Mouse (Mus musculus) stomach, postnatal 0 days (tissue): ENCODE measurements around the gene Rasgrp2. TPM values are rescaled to one million over a fixed set of nuclear protein-coding genes. Genes with fewer than 3 reads are reported as not detected.

Experiments used
- ATAC-seq: fragments of 200-750 bp; cut with Nextera tagmentation; 2 replicates; pipeline ENCODE4 v1.8.0; 2017; ENCODE audit not compliant: low FRiP score, low TSS enrichment
- DNase-seq: peaks from one replicate; pipeline ENCODE4 v3.0.0-alpha.2; 2016; ENCODE audit warnings: low spot score
- H3K27ac ChIP-seq: fragments of 300-500 bp; sonication (generic); replicated peaks from 2 replicates; pipeline ENCODE4 v1.5.1; 2014; ENCODE audit warnings: mild to moderate bottlenecking, control low read depth
- H3K27me3 ChIP-seq: fragments of 300-500 bp; sonication (generic); 2 replicates; pipeline ENCODE4 v1.6.1; 2014; ENCODE audit warnings: low read length; ENCODE audit not compliant: control insufficient read depth, insufficient read depth
- H3K36me3 ChIP-seq: fragments of 300-500 bp; sonication (generic); 2 replicates; pipeline ENCODE4 v1.6.1; 2014; ENCODE audit warnings: low read length, mixed read lengths; ENCODE audit not compliant: control insufficient read depth, insufficient read depth
- H3K4me1 ChIP-seq: fragments of 300-500 bp; sonication (generic); replicated peaks from 2 replicates; pipeline ENCODE4 v1.6.1; 2014; ENCODE audit warnings: antibody characterized with exemption; ENCODE audit not compliant: control insufficient read depth, insufficient read depth
- H3K4me2 ChIP-seq: fragments of 300-500 bp; sonication (generic); replicated peaks from 2 replicates; pipeline ENCODE4 v1.6.1; 2014; ENCODE audit warnings: low read depth, mild to moderate bottlenecking, control low read depth, moderate library complexity
- H3K4me3 ChIP-seq: fragments of 300-500 bp; sonication (generic); 2 replicates; pipeline ENCODE4 v1.5.1; 2014; ENCODE audit warnings: low read depth, low read length, control low read depth
- H3K9ac ChIP-seq: fragments of 300-500 bp; sonication (generic); 2 replicates; pipeline ENCODE4 v1.6.1; 2014; ENCODE audit warnings: mild to moderate bottlenecking, low read length, control low read depth, mixed read lengths
- H3K9me3 ChIP-seq: fragments of 300-500 bp; sonication (generic); 2 replicates; pipeline ENCODE4 v1.6.1; 2016; ENCODE audit warnings: low read length; ENCODE audit not compliant: control insufficient read depth
- CTCF ChIP-seq: IDR thresholded peaks from 2 replicates; pipeline ENCODE4 v1.5.1; 2016; ENCODE audit warnings: antibody characterized with exemption, low read depth, mild to moderate bottlenecking, moderate library complexity
- EP300 ChIP-seq: optimal IDR thresholded peaks from 2 replicates; pipeline ENCODE3; 2016; ENCODE audit warnings: antibody characterized with exemption
- WGBS: fragments of 180-500 bp; shearing (Covaris S2); extraction: QIAGEN DNeasy Blood & Tissue Kit; methylation state at CpG from one replicate; pipeline ENCODE4 v1.1.7; 2014; 5-methylcytosine and 5-hydroxymethylcytosine counted together
- polyA plus RNA-seq: library from polyadenylated mRNA; unstranded; fragments of >200 nt; fragmentation: Nextera tagmentation; extraction: Ambion mirVana; gene quantifications from 2 replicates; pipeline ENCODE4 v1.2.1, GENCODE M21; 2015

Rasgrp2 gene
- polyA plus RNA-seq, 1 experiment from 2014 or later: 57.3 TPM

GRCm38 (mm10) chr19:6384128-6384527, 15.0 kb upstream of the Rasgrp2 start, which contains the start of gene Pygm:
TSS of gene Pygm (plus strand) at chr19:6384399.
- no peak for TF ChIP-seq EP300
- TF ChIP-seq CTCF: peak; percentile 31
- Histone ChIP-seq H3K9me3 (no peaks in the 10 kb centered on the region), H3K27ac (peak within 1 kb of the TSS; percentile 56), H3K4me3 (peak within 1 kb of the TSS; percentile 10), H3K36me3 (no peaks in the 10 kb centered on the region), H3K9ac (peak within 1 kb of the TSS; percentile 14; the same call in 1 of the 2 replicates), H3K4me2 (peak within 1 kb of the TSS; percentile 44), H3K4me1 (no peaks in the 10 kb centered on the region; the same call in 1 of the 2 replicates), H3K27me3 (no peaks in the 10 kb centered on the region)
- WGBS: 16% methylated on average over 7 of the region's 7 CpGs
- peak; percentile 51; the same call in 1 of the 2 replicates for ATAC-seq
- peak; percentile 62 for DNase-seq

- H3K27ac ChIP-seq: no peak overlapping the region; the same call in 1 of the 2 replicates
- ATAC-seq: no peak
- H3K4me2 ChIP-seq: peak overlapping the region; percentile 44
These were observed 14.2 kb upstream of the Rasgrp2 start for GRCm38 (mm10) chr19:6384954-6385353.

DNA sequence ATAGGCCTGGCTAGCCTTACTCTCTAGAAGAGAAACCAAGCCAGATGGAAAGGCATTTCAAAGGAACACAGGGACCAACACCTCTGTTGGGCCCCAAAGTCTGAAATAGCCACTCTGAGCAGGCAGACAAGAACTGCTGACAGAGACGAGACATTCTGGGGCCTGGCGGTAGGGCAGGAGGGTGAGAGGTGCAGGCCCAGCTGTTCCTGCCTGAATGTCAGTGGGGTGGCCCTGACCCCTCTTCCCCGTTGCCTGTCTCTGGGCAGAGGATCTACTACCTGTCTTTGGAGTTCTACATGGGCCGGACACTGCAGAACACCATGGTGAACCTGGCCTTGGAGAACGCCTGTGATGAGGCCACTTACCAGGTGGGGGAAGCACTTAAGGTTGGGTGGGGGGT, 13.7 kb upstream of the Rasgrp2 start:
- ATAC-seq (no peak), DNase-seq (no peak)
- no peak overlapping the region; the same call in 1 of the 2 replicates for H3K27ac ChIP-seq
- no peaks in the 10 kb centered on the region for H3K36me3 ChIP-seq
- TF ChIP-seq EP300: no peak
- TF ChIP-seq CTCF: no peak
- no peak overlapping the region; the same call in 1 of the 2 replicates for H3K4me3 ChIP-seq
- no peaks in the 10 kb centered on the region for H3K27me3 ChIP-seq
- H3K9me3 ChIP-seq: no peaks in the 10 kb centered on the region
- H3K4me2 ChIP-seq: peak overlapping the region; percentile 44
- H3K9ac ChIP-seq: no peak overlapping the region
- 80% methylated on average over 5 of the region's 5 CpGs for WGBS
- no peaks in the 10 kb centered on the region; the same call in 1 of the 2 replicates for H3K4me1 ChIP-seq

More at GRCm38 (mm10) chr19:6384954-6385353, 14.2 kb upstream of the Rasgrp2 start:
- H3K9me3 ChIP-seq: no peaks in the 10 kb centered on the region
- peak overlapping the region; percentile 14; the same call in 1 of the 2 replicates for H3K9ac ChIP-seq
- no peaks in the 10 kb centered on the region; the same call in 1 of the 2 replicates for H3K4me1 ChIP-seq
- H3K27me3 ChIP-seq: no peaks in the 10 kb centered on the region
- whole genome bisulfite sequencing: 61% methylated on average over 11 of the region's 11 CpGs
- TF ChIP-seq EP300 (no peak), CTCF (no peak)
- H3K4me3 ChIP-seq: peak overlapping the region; percentile 10
- H3K36me3 ChIP-seq: no peaks in the 10 kb centered on the region
- DNase-seq: peak; percentile 14

DNA sequence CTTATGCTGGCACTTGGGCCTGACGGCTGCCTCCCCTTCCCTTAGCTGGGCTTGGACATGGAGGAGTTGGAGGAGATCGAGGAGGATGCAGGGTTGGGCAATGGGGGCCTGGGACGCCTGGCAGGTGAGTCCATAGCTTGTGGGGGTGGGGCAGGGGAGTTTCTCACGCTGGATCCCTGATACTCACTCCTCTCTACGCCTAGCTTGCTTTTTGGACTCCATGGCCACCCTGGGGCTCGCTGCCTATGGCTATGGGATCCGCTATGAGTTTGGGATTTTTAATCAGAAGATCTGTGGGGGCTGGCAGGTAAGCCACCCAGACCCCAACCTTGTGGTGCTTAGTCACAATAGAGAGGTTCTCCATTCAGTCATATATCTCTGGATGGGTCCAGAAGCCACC, 13.3 kb upstream of the Rasgrp2 start:
- no peak overlapping the region for H3K9ac ChIP-seq
- DNase-seq: peak; percentile 13
- H3K4me2 ChIP-seq: no peak overlapping the region
- H3K27ac ChIP-seq: no peak overlapping the region
- no peaks in the 10 kb centered on the region; the same call in 1 of the 2 replicates for H3K4me1 ChIP-seq
- no peaks in the 10 kb centered on the region for H3K36me3 ChIP-seq
- 85% methylated on average over 7 of the region's 7 CpGs for WGBS
- H3K9me3 ChIP-seq: no peaks in the 10 kb centered on the region
- H3K4me3 ChIP-seq: no peak overlapping the region
- TF ChIP-seq CTCF (no peak), EP300 (no peak)
- ATAC-seq: no peak
- H3K27me3 ChIP-seq: no peaks in the 10 kb centered on the region

GRCm38 (mm10) chr19:6386234-6386633, 12.9 kb upstream of the Rasgrp2 start:
- H3K4me2 ChIP-seq: no peak overlapping the region

GRCm38 (mm10) chr19:6388006-6388405, 11.1 kb upstream of the Rasgrp2 start:
- no peak overlapping the region for H3K4me2 ChIP-seq
- no peak overlapping the region for H3K27ac ChIP-seq
- WGBS: 77% methylated on average over 13 of the region's 13 CpGs
- no peaks in the 10 kb centered on the region for H3K9me3 ChIP-seq
- TF ChIP-seq CTCF (peak; percentile 27; the same call in 1 of the 2 replicates), EP300 (no peak)
- no peaks in the 10 kb centered on the region for H3K36me3 ChIP-seq
- DNase-seq (no peak), ATAC-seq (no peak)
- H3K4me1 ChIP-seq: no peaks in the 10 kb centered on the region; the same call in 1 of the 2 replicates
- H3K27me3 ChIP-seq: no peaks in the 10 kb centered on the region
- no peak overlapping the region for H3K9ac ChIP-seq
- H3K4me3 ChIP-seq: no peak overlapping the region

More at GRCm38 (mm10) chr19:6386234-6386633, 12.9 kb upstream of the Rasgrp2 start:
- H3K27me3 ChIP-seq: no peaks in the 10 kb centered on the region
- TF ChIP-seq CTCF (no peak), EP300 (no peak)
- H3K4me1 ChIP-seq: no peaks in the 10 kb centered on the region; the same call in 1 of the 2 replicates
- H3K36me3 ChIP-seq: no peaks in the 10 kb centered on the region
- no peak overlapping the region for H3K4me3 ChIP-seq
- ATAC-seq: no peak
- WGBS: 76% methylated on average over 9 of the region's 9 CpGs
- H3K9ac ChIP-seq: no peak overlapping the region
- no peaks in the 10 kb centered on the region for H3K9me3 ChIP-seq
- no peak overlapping the region for H3K27ac ChIP-seq
- no peak for DNase-seq
